Mouse (Mus musculus) liver, postnatal 0 days (tissue): ENCODE data around the gene Trappc5.

Experiments
- CTCF ChIP-seq: sonication (generic); IDR thresholded peaks from 2 replicates; pipeline ENCODE4 v1.5.1; 2016; ENCODE audit warnings: antibody characterized with exemption, low read depth
- EP300 ChIP-seq: IDR thresholded peaks from 2 replicates; pipeline ENCODE4 v1.6.1; 2016; ENCODE audit warnings: antibody characterized with exemption, low read depth, mild to moderate bottlenecking

DNA sequence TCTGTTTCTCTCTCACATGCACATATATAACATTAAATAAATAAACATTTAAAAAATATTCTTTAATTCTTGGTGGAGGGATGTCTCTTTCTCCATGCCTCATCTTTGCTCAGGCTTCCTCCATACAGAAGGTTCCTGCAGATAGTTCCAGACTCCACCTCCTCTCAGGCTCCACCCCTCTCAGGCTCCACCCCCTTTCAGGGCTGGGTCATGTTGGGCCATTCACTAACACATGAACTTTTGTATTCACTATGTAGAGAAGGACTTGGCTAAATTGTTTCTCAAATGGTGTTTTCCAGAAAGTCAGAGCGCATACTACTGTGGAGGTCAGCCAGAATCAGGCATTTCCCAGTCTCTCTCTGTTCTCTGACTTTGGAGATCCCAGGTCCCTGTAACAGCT lies 25.4 kb downstream of the Trappc5 start:
- no peak for TF ChIP-seq CTCF
- TF ChIP-seq EP300, result no peak
